Mouse (Mus musculus) E14TG2a.4 (cell line): ENCODE data around the gene Ccdc92.

ENCODE experiments used
- CTCF ChIP-seq: conservative IDR thresholded peaks from 2 replicates; pipeline ENCODE4 v1.5.1; 2014; ENCODE audit warnings: low read length
- NANOG ChIP-seq: IDR thresholded peaks from 2 replicates; pipeline ENCODE4 v1.6.1; 2014; ENCODE audit warnings: borderline replicate concordance, low read length, mixed read lengths
- POU5F1 ChIP-seq: IDR thresholded peaks from 2 replicates; pipeline ENCODE4 v1.6.1; 2014; ENCODE audit warnings: low read length, borderline replicate concordance

DNA sequence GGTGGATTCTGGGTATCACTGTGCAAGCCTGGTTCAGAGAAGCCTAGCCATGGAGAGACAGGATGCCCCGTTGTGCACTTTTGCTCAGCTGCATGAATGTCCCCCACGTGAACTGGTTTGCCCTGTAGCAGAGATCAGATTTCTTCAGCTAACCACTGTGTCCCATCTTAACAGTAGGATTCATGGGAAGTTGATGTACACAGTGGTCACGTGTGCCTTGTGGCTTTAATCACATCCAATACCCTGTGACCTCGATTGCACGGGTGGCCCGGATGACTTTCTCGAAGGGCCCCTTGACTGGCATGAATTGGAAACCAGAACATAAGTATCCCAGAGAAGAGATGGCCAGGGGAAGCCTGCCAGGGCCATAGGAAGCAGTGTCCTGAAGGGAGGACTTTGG lies 70.1 kb downstream of the Ccdc92 start:
- TF ChIP-seq CTCF (no peak), POU5F1 (no peak), NANOG (no peak)
